Mouse (Mus musculus): ENCODE measurements around the gene Zcchc24.

Gene Zcchc24

GRCm38 (mm10) chr14:25718471-25718870 is 50.4 kb downstream of the Zcchc24 start:
- no peak for DNase-seq (ENCODE audit: low read depth, low spot score)

GRCm38 (mm10) chr14:25717718-25718117 is 51.1 kb downstream of the Zcchc24 start:
- DNase-seq (ENCODE audit: low read depth, low spot score), result no peak

- no peak for DNase-seq (ENCODE audit: low read depth, low spot score)
Observed at GRCm38 (mm10) chr14:25716528-25716927, 52.3 kb downstream of the Zcchc24 start.

DNA sequence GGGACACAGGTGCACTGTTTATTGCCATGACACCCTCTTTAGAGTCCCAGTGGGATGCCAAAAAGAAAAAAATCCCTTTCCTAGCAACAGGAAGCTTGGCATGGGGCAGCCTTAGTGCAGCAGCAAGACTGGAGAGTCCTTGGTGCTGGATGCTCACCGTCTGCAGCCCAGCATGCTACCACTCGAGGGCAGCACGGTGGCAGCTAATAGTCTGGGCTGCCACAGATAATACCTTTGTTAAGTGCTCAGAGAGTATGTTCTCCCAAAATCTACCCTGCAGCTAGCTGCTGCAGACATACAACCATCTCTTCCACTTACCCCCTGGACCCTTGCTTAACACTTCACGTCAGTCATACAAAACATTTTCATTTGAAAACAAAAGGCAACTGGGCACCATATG is 55.4 kb downstream of the Zcchc24 start:
- no peak for DNase-seq (ENCODE audit: low read depth, low spot score)

DNA sequence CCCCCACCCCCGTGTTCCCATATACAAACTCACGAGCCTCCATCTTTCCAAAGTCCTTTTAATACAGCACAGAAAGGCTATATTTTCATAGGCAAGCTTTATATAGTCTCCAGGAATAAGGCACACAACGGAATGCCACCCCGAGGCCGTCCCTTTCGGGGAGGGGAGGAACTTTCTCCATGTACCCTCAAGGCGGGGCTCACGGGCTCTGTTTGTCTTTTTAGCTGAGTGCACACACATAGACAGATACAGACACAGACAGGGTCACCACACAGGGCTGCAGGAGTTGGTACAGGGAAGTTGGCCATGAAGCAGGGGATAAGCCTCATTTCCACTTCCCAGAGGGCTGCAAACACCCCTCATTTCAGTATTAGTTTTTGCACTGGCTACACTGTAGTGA is 57.2 kb downstream of the Zcchc24 start:
- DNase-seq (ENCODE audit: low read depth, low spot score), result no peak

GRCm38 (mm10) chr14:25711177-25711576 is 57.7 kb downstream of the Zcchc24 start:
- DNase-seq (ENCODE audit: low read depth, low spot score), result no peak

GRCm38 (mm10) chr14:25710681-25711080 is 58.2 kb downstream of the Zcchc24 start:
- DNase-seq (ENCODE audit: low read depth, low spot score), result no peak

DNA sequence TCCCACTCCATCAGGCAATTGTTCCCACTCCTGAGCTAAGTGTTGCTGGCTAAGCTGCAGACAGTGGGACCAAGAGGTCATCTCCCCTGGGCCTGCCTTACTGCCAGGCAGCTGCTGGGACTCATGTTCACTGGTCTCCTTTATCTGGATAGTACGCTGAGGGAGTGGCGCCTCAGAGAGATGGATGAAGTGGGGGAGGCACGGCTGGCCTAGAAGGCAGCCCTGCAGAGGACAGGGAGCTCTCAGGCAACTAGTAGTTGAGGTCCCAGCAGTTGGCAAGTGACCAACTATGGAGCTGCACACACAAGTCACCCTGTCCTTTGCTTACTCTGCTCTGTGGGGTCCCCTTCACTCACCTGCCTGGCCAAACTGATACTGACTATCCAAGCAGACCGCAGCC is 58.8 kb downstream of the Zcchc24 start:
- no peak for DNase-seq (ENCODE audit: low read depth, low spot score)

DNA sequence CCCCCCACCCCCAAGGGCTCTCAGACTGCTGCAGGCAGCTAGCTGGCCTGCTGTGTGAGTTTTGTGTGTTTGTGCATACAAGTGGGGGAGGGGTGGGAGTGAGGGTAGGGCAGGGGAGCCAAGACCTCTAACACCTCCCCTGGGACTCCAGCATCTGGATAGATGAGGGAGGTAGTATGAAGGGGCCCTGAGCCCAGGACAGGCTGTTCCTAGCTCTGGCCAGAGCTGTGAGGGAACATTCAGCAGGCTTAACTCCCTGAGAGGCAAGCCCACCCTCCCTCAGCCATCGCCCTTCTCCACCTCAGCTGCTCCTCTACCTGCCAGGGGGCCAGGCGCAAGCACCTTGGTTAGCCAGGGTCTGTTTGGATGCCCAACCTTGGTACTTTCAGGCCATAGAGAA is 59.9 kb downstream of the Zcchc24 start:
- DNase-seq (ENCODE audit: low read depth, low spot score), result no peak

GRCm38 (mm10) chr14:25708451-25708850 is 60.4 kb downstream of the Zcchc24 start:
- DNase-seq (ENCODE audit: low read depth, low spot score), result no peak

GRCm38 (mm10) chr14:25707691-25708181 is 61.1 kb downstream of the Zcchc24 start:
- DNase-seq (ENCODE audit: low read depth, low spot score), result peak; percentile 50

DNA sequence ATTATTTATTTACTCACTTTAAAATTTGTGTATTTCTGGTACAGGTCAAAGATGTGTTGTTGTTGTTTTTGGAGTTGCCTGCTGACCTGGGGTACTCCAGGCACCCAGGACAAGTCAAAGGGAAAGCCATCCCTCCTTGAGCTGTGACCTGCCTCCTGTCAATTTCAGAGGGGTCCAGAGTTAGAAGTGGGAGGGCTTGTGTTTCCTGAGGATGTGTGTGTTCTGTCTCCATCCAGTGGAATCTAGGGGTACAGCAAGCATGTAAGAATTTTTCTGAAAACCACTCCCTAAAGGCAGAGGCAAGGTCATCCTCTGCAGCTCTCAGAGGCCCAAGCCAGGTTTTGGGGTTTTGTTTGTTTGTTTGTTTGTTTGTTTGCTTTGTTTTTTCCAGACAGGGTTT is 66.9 kb downstream of the Zcchc24 start:
- peak; percentile 66 for DNase-seq (ENCODE audit: low read depth, low spot score)

DNA sequence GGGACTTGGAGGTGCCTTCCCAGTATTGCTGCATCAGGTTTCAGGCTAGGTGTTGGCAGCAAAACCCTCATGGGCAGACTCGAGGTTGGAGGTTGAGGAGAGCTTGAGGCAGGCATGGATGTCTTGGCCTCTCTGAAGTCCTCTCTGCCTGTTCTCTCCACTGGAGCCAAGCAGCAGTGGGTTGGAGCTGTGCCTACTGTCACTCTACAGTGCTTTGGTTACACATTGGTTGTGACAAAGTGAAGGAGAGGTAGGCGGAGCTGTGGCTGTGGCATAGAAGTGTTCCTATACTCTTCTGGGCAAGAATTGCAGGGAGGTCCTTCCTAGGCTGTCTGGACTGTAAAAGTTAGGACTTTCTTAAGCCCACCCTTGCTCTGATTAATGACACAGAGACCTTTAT is 72.5 kb downstream of the Zcchc24 start:
- no peak for DNase-seq (ENCODE audit: low read depth, low spot score)

- no peak for DNase-seq (ENCODE audit: low read depth, low spot score)
Observed at GRCm38 (mm10) chr14:25695059-25695458, 73.8 kb downstream of the Zcchc24 start.

GRCm38 (mm10) chr14:25694569-25694897 is 74.3 kb downstream of the Zcchc24 start:
- peak; percentile 68 for DNase-seq (ENCODE audit: low read depth, low spot score)

DNA sequence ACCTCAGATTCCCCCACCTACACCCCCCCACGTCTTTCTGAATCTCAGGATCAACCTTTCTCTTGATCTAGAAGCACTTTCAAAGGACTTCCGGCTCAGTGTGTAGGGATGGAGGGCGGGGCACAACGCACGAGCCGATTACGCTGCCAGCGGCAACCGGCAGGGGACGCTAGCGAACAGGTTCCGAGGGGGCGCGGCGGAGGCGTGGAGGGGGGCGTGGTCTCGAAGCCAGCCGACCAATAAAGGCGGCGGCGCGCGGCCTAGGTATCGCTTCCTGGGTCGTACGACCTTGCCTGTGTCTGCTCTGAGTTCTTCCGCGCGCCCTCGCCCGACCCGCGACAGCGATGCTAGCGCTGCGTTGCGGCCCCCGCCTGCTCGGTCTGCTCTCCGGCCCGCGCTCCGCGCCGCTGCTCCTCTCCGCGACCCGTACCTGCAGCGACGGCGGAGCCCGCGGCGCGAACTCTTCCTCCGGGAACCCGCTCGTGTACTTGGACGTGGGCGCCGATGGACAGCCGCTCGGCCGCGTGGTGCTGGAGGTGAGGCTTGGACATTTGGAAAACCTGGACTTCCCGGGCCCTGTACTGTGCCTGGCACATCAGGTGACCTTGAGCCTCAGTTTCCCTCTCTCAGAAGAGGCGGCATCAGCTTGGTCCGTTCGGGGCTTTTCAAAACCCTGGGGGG is 74.8 kb downstream of the Zcchc24 start, which contains the start of gene Ppif:
Gene Ppif (plus strand): TSS at position 267 of the 681 bp plus-strand sequence.
- peak; percentile 97 for DNase-seq (ENCODE audit: low read depth, low spot score)

GRCm38 (mm10) chr14:25693271-25693887 is 75.5 kb downstream of the Zcchc24 start:
- no peak for DNase-seq (ENCODE audit: low read depth, low spot score)

GRCm38 (mm10) chr14:25686983-25687901 is 81.6 kb downstream of the Zcchc24 start:
- DNase-seq (ENCODE audit: low read depth, low spot score), result no peak

GRCm38 (mm10) chr14:25686216-25686945 is 82.5 kb downstream of the Zcchc24 start:
- DNase-seq (ENCODE audit: low read depth, low spot score), result no peak

- DNase-seq (ENCODE audit: low read depth, low spot score), result no peak
Observed at GRCm38 (mm10) chr14:25682020-25682419, 86.8 kb downstream of the Zcchc24 start.

DNA sequence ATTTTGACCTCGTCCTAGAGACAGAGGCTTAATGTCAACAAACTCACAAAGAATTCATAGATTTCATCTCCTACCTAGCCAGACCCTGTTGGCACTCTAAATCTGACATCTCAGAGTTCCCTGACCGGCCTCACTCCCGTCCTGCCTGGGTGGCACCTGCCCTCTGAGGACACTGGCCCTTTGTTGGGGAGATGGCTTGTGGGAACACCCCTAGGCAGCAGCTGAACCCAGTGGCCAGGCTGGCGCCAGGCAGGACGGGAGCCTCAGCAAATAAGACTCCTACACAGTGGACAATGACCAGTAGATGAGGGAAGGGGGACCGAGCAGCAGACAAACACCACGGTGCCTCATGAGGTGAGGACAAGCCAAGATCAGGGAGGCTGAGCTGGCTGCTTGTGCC is 89.2 kb downstream of the Zcchc24 start:
- DNase-seq (ENCODE audit: low read depth, low spot score), result no peak

DNA sequence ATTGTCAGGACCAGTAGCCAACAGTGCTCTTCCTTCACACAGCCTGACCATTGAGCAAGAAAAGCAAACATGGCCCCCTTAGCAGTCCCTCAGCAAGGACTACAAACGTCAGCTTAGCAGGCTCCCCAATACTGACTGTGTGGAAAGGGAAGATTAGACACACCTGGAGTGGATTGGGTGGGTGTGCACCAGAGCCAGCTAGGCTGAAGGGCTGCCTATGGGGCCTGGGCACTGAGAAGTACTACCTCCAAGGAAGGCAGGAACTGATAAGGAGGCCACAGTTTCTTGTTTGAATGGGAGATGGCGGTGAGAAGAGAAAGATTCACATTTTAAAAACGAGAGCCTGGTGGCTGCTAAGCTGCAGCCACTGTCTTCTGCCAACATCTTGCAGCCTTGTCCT is 101.3 kb downstream of the Zcchc24 start:
- no peak for DNase-seq (ENCODE audit: low read depth, low spot score)
